Mouse (Mus musculus) spleen, adult 10 weeks (tissue): ENCODE data around the gene Kmt2a. TPM values are rescaled to one million over a fixed set of nuclear protein-coding genes. Genes with fewer than 3 reads are reported as not detected.

Source experiments
- polyA plus RNA-seq: library from polyadenylated mRNA; stranded (reverse); fragments of 350-450 nt; fragmentation: Illumina TruSeq; extraction: RNeasy Lipid Tissue Mini Kit (QIAGEN cat#74804); gene quantifications from one replicate; pipeline ENCODE4 v1.2.3, GENCODE M21; 2015; ENCODE audit warnings: low replicate concordance; ENCODE audit not compliant: insufficient read depth

The Kmt2a gene
- 83.8 TPM for polyA plus RNA-seq

DNA sequence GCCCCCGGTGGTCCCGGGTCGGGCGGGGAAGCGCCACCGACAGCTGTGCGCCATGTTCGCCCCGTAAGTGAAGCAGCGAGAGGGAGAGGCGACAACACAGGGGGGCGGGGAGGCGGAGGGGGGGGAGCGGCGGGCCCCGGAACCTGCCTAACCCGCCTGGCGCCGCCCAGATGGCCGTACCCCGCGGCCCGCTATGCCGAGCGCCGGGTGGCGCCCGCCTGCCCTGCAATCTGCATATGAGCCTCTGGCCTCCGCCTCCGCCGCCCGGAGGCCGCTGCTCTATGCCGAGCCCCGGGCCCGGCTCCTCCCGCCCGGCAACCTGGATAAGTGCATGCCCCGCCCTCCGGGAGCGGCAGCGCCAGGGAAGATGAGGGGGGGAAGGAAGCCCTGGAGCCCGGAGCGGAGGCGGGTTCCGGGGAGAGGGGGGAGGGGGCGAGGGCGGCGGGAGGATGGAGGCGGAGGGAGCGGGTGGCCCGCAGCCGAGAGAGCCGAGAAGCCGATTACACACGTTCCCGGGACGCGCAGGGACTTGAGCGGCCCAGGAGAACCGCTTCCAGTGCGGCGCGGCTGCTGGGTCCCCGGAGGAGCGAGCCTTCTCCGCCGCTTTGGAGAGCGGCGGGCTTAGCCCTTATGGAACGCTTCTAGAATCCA, at the start of gene Kmt2a:
Gene Kmt2a, minus strand, starts transcription at position 76 of the 651 bp plus-strand sequence.

DNA sequence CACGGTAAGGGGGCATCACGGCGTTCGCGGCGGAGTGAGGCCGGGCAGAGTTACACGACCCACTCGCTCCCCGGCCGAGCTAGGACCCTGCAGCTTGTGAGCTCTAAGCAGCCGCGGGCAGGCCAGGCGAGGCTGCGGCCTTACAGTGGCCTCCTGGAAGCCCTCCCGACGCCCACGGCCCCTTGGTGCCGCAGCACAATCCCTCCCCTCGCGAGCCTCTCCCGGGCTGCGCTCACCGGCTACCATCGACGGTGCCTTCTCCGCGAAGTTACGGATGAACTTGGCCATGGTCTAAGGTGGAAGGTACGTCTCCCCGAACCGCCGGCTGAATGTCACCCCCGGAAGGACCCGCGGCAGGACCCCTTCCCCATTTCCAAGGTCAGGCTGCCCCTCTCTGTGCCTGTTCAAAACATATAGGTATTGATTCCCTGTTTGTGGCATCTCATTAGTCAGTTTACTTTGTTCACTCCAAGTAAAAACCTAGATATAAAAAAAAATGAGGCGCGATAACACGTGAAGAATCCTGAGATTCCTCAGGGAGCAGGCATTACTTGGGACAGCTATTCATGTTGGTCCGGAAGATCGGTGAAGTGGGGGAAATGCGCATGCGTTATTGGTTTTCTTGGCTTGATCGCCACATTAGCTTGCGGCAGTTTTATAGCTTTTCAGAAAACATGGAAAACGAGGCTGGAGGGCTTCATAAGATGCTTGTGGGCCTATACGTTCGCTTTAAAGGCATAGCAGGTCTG, 39.5 kb upstream of the Kmt2a start, which contains the start of gene Atp5l:
Gene Atp5l, minus strand, starts transcription at position 369 of the 749 bp plus-strand sequence.

DNA sequence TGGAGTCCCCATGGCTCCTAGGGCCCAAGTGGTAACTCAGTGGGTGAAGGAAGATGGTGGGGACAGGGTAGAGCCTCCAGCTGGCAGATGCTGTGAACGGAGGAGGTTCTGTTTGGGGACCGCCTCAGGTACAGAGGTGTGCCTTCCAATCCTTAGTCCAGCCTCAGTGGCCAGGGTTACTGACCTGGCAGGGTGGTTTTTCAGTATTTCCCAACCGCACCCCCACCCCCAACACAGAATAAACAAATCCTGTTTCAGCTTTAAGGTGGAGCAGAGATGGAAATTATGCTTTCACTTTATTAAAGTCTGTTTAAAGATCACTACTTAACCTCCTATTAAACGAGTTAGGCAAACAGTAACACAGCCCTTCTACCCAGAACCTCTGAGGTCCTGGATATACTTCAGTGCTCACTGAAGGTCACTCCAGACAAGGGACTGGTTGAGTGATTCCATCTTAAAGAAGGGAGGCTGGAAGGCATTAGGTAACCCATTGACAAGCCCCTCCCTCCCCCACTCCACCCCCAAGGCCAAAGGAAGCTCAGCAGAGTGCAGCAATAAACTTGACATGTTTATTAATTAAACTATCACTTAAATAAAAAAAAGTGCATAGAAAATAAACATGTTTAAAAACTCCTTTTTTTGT, 78.2 kb downstream of the Kmt2a start, which contains the start of gene Ttc36:
Gene Ttc36, minus strand, starts transcription at position 265 of the 643 bp plus-strand sequence.

DNA sequence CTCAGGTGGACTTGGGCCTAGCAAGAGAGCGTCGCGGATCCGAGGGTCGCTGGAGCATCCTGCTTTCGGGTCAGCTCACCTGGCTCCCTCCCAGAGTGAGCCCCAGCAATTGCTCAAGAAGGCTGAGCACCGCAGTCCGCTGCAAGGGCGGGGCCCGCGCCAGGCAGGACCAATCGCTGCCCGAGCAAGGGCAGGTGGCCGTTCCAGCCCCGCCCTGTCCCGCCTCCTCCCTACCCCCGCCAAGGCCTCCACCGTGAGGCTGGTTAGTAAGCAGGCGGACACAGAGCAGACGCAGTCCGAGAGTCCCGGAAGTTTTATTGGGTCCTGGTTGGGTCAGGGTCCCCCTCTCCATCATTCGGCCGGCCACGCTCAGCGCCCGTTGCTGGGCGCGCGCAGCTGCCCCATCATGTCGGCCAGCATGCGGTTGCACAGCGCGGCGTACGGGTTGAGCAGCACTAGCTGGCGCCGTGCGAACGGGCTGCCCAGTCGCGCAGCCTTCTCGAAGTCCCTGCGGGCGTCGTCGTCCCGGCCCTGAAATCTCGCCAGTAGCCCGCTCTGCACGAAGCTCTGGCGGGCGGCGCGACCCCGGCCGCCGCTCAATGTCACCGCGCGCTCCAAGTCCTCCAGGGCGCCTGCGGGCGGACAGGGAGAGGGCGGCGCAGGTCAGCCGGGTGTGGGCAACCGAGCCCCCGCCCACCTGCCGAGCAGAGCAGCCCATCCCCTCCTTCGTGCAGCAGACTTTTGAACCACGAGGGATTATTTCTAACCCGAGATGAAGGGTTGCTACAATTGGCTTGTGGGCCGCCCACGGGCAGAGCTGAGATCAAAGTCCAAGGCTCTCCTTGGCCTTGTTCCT, 81.8 kb downstream of the Kmt2a start, which contains the start of gene Tmem25:
Gene Tmem25, minus strand, starts transcription at position 206 of the 856 bp plus-strand sequence.

DNA sequence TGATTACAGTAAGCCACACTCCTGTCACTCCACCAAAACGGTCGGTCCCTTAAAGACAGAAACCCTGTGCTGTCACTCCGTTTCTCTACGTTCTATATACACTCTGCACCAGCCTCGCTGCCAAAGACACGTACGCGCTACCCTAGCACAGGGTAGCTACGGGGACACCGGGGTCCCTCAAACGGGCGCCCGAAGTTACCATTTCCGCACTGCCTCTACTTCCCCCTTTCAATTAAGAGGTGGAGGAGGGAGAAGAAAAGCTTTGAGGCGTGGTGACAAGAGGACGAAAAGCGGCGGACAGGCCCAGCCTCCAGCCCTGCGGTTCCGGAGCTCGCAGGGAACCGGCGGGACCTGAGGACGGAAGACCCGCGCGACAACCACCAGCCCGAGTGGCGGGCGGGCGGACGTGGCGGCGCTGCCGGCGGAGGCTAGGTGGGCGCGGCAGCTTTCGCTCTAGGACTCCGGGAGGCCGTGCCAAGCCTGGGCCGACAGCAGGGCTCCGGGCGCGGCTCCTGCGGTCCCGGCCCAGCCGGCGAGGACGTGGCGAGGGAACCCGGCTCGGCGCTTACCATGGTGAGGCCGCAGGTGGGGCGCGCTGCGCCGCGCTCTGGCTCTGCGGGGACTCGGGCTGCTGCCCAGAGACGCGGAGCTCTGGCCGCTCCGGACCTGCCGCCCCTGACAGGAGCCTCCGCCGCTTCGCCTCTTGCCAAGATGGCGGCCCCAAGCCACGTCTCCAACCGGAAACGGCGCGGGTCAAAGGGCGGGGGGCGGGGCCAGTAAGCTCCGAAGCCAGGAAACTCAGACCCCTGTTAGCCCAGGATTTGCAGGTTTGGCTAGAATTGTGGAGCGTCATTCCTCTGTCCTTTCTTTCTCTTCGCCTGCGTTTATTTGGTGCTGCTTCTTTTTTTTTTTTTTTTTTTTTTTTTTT, 113.7 kb downstream of the Kmt2a start, which contains the start of the genes Arcn1 and Ift46:
Gene Arcn1, minus strand, starts transcription at position 745 of the 928 bp plus-strand sequence.
Gene Ift46, plus strand, starts transcription at position 808 of the 928 bp plus-strand sequence.

Other genes starting within 250 kb of the Kmt2a start
- not detected for gene Treh, start 208.1 kb downstream of the Kmt2a start, polyA plus RNA-seq
- gene Phldb1, start 146.1 kb downstream of the Kmt2a start, polyA plus RNA-seq, result 6.1 TPM
- gene Arcn1, start 113.5 kb downstream of the Kmt2a start, polyA plus RNA-seq, result 142 TPM
- gene Ift46, start 113.4 kb downstream of the Kmt2a start, polyA plus RNA-seq, result 42.3 TPM
- gene Tmem25, start 82.0 kb downstream of the Kmt2a start, polyA plus RNA-seq, result 0.44 TPM
- gene Ttc36, start 78.2 kb downstream of the Kmt2a start, polyA plus RNA-seq, result not detected
- 327 TPM for gene Atp5l, start 39.4 kb upstream of the Kmt2a start, polyA plus RNA-seq
- 83.4 TPM for gene Ube4a, start 84.3 kb upstream of the Kmt2a start, polyA plus RNA-seq
- gene Cd3g, start 99.1 kb upstream of the Kmt2a start, polyA plus RNA-seq, result 219 TPM
- 76.6 TPM for gene Cd3d, start 100.5 kb upstream of the Kmt2a start, polyA plus RNA-seq
- gene Cd3e, start 128.3 kb upstream of the Kmt2a start, polyA plus RNA-seq, result 96.4 TPM
- gene Mpzl2, start 158.5 kb upstream of the Kmt2a start, polyA plus RNA-seq, result 1.2 TPM
- 10.4 TPM for gene Mpzl3, start 173.9 kb upstream of the Kmt2a start, polyA plus RNA-seq
- gene Jaml, start 197.9 kb upstream of the Kmt2a start, polyA plus RNA-seq, result 34.5 TPM
- 4.2 TPM for gene Scn2b, start 236.5 kb upstream of the Kmt2a start, polyA plus RNA-seq